Mouse (Mus musculus): Measurements from ENCODE around the gene Brpf3.
"Not testable (repeated sequence)": the region's sequence is repeated elsewhere in the genome, so short reads cannot be mapped to it uniquely, and the experiment has no call there.

Brpf3 gene

GRCm38 (mm10) chr17:28799291-28800160 is 1.4 kb upstream of the Brpf3 start:
- no peak for DNase-seq (ENCODE audit: low spot score)

- DNase-seq (ENCODE audit: low spot score), result no peak
Measured at GRCm38 (mm10) chr17:28800281-28800670, 614 bp upstream of the Brpf3 start.

GRCm38 (mm10) chr17:28801474-28802005 is 650 bp downstream of the Brpf3 start:
- DNase-seq (ENCODE audit: low spot score), result peak; percentile 95

GRCm38 (mm10) chr17:28802006-28802481 is 1.2 kb downstream of the Brpf3 start:
- no peak for DNase-seq (ENCODE audit: low spot score)

GRCm38 (mm10) chr17:28803316-28803715 is 2.4 kb downstream of the Brpf3 start:
- no peak for DNase-seq (ENCODE audit: low spot score)

- DNase-seq (ENCODE audit: low spot score), result no peak
Measured at GRCm38 (mm10) chr17:28804973-28805372, 4.1 kb downstream of the Brpf3 start.

GRCm38 (mm10) chr17:28806770-28807169 is 5.9 kb downstream of the Brpf3 start:
- DNase-seq (ENCODE audit: low spot score), result no peak

GRCm38 (mm10) chr17:28808714-28809113 is 7.8 kb downstream of the Brpf3 start:
- no peak for DNase-seq (ENCODE audit: low spot score)

GRCm38 (mm10) chr17:28809175-28809831 is 8.4 kb downstream of the Brpf3 start:
- no peak for DNase-seq (ENCODE audit: low spot score)

GRCm38 (mm10) chr17:28812345-28812744 is 11.5 kb downstream of the Brpf3 start:
- DNase-seq (ENCODE audit: low spot score), result no peak

- no peak for DNase-seq (ENCODE audit: low spot score)
Measured at GRCm38 (mm10) chr17:28814529-28815097, 13.7 kb downstream of the Brpf3 start.

- no peak for DNase-seq (ENCODE audit: low spot score)
Measured at GRCm38 (mm10) chr17:28815384-28816004, 14.6 kb downstream of the Brpf3 start.

GRCm38 (mm10) chr17:28816326-28816725 is 15.4 kb downstream of the Brpf3 start:
- not testable (repeated sequence) for DNase-seq (ENCODE audit: low spot score)

- DNase-seq (ENCODE audit: low spot score), result no peak
Measured at GRCm38 (mm10) chr17:28816875-28817811, 16.3 kb downstream of the Brpf3 start.

GRCm38 (mm10) chr17:28820189-28820588 is 19.3 kb downstream of the Brpf3 start:
- no peak for DNase-seq (ENCODE audit: low spot score)

GRCm38 (mm10) chr17:28823004-28823745 is 22.3 kb downstream of the Brpf3 start:
- no peak for DNase-seq (ENCODE audit: low spot score)

GRCm38 (mm10) chr17:28823749-28824148 is 22.9 kb downstream of the Brpf3 start:
- no peak for DNase-seq (ENCODE audit: low spot score)

GRCm38 (mm10) chr17:28824896-28825295 is 24.0 kb downstream of the Brpf3 start:
- DNase-seq (ENCODE audit: low spot score), result no peak

- DNase-seq (ENCODE audit: low spot score), result no peak
Measured at GRCm38 (mm10) chr17:28825359-28826041, 24.6 kb downstream of the Brpf3 start.

All from left cerebral cortex, adult 11 months (tissue).